Mouse (Mus musculus): Measurements from ENCODE around the gene Gm42791.

GRCm38 (mm10) chr5:149032438-149032837, 37.5 kb upstream of the Gm42791 start:
- no peak for TF ChIP-seq CTCF (IDR thresholded peaks at IDR 0.05; ENCODE audit: extremely low read depth, insufficient read length, insufficient replicate concordance, low read depth, low read length)
- no peak for TF ChIP-seq POLR2A (IDR thresholded peaks at IDR 0.05; ENCODE audit: low read depth, low read length)
